In the genomic region with DNA sequence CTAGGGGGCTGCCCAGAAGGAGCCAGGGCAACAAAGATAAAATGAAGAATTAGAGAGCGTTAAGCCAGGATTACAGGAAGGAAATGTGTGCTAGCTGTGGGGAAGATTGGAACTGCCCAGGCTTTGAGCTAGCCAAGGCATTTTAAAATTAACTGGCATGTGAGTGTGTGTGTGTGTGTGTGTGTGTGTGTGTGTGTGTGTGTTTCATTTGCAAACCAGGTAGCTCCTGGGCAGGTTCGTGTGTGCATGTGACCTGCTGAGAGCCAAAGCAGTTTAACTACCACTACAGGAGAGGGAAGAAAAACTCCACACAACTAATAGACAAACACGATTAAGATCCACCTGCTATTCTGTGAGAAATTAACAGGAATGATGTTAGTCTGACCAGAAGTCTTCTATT, we compare ENCODE assay signal across 26 mouse cellular contexts. TPM values are rescaled to one million over a fixed set of nuclear protein-coding genes. Genes with fewer than 3 reads are reported as not detected.
DNase-seq lines count a peak whose midpoint lies in the region; ATAC-seq and TF ChIP-seq lines count a peak whose summit lies in the region.
"Had no signal": no experiment of that assay in that cellular context is flagged by ENCODE, and none has a peak within 500 bp of the region (broad histone marks: within the 10 kb centered on the region; RNA-seq: fewer than 3 reads in every experiment).

No protein-coding gene starts in this region.

- H3K9me3 ChIP-seq in kidney, embryonic 16.5 days (ENCODE audit: low read length) = no peaks in the 10 kb centered on the region
- H3K9me3 ChIP-seq in kidney, embryonic 15.5 days (replicated peaks) = no peaks in the 10 kb centered on the region
- H3K9me3 ChIP-seq: embryonic facial prominence, embryonic 10.5 days; embryonic facial prominence, embryonic 12.5 days; forebrain, embryonic 12.5 days; G1E had no signal

- ATAC-seq in kidney, embryonic 16.5 days (ENCODE audit: low FRiP score, low TSS enrichment) = no peak
- ATAC-seq in kidney, embryonic 15.5 days (replicated peaks; ENCODE audit: low FRiP score) = no peak
- ATAC-seq: activated CD4-positive, CD25-positive, alpha-beta regulatory T cell, adult 4 months; CD4-positive, CD25-positive, alpha-beta regulatory T cell, adult 4 months; forebrain, embryonic 14.5 days; Patski had no signal

- no peak overlapping the region for H3K4me3 ChIP-seq in kidney, adult 2 months (ENCODE audit: insufficient read depth, low read depth, low read length)
- no peak overlapping the region for H3K4me3 ChIP-seq in kidney, embryonic 16.5 days (ENCODE audit: low read length)
- H3K4me3 ChIP-seq in kidney, embryonic 15.5 days (replicated peaks) = no peak overlapping the region
- H3K4me3 ChIP-seq: embryonic facial prominence, embryonic 10.5 days; embryonic facial prominence, embryonic 12.5 days; forebrain, embryonic 12.5 days had no signal

- no peak overlapping the region for H3K4me2 ChIP-seq in kidney, embryonic 16.5 days (replicated peaks; ENCODE audit: low read depth, low read length)
- H3K4me2 ChIP-seq in kidney, embryonic 15.5 days = no peak overlapping the region
- H3K4me2 ChIP-seq: embryonic facial prominence, embryonic 12.5 days; forebrain, embryonic 12.5 days had no signal

- no peaks in the 10 kb centered on the region for H3K27me3 ChIP-seq in kidney, adult 2 months (replicated peaks; ENCODE audit: control insufficient read depth, insufficient read depth, low read length)
- H3K27me3 ChIP-seq in kidney, embryonic 16.5 days (ENCODE audit: insufficient read depth, low read length) = no peaks in the 10 kb centered on the region
- no peaks in the 10 kb centered on the region for H3K27me3 ChIP-seq in kidney, embryonic 15.5 days
- H3K27me3 ChIP-seq: CH12.LX; embryonic facial prominence, embryonic 12.5 days; forebrain, embryonic 12.5 days; Patski had no signal

- no peak for TF ChIP-seq CTCF in kidney, adult 2 months (conservative IDR thresholded peaks at IDR 0.05; ENCODE audit: insufficient read depth, insufficient read length, low read depth, low read length)

- H3K27ac ChIP-seq in kidney, adult 2 months (ENCODE audit: insufficient read depth, low read depth, low read length) = no peak overlapping the region
- H3K27ac ChIP-seq in kidney, embryonic 16.5 days (ENCODE audit: low read length) = no peak overlapping the region
- H3K27ac ChIP-seq in kidney, embryonic 15.5 days = no peak overlapping the region
- H3K27ac ChIP-seq: embryonic facial prominence, embryonic 10.5 days; embryonic facial prominence, embryonic 12.5 days; forebrain, embryonic 12.5 days had no signal

- DNase-seq in kidney, adult 11 months = peak; percentile 33
- no peak for DNase-seq in kidney, postnatal 14 days
- DNase-seq in kidney, adult 2 months = peak; percentile 54
- DNase-seq in kidney, adult 9 months = peak; percentile 48
- peak; percentile 38 for DNase-seq in lung, postnatal 36 days
- no peak for DNase-seq in lung, postnatal 10 days
- DNase-seq: adrenal gland, adult 8-10 months; adrenal gland, postnatal 14 days; adrenal gland, postnatal 36 days; B cell, adult 2 months; cerebellum, adult 11-12 months; cerebellum, adult 2 months; cerebellum, adult 9-10 months; cerebellum, postnatal 10 days; cerebellum, postnatal 25 days had no signal

- no peak for TF ChIP-seq POLR2A in kidney, adult 2 months (IDR thresholded peaks at IDR 0.05; ENCODE audit: low read depth, low read length)

- H3K4me1 ChIP-seq in kidney, adult 2 months (ENCODE audit: control insufficient read depth, insufficient read depth, low read length) = peaks cover 3% of the 10 kb centered on the region; the same call in 1 of the 2 replicates
- no peaks in the 10 kb centered on the region for H3K4me1 ChIP-seq in kidney, embryonic 16.5 days (ENCODE audit: insufficient read depth, low read length)
- no peaks in the 10 kb centered on the region for H3K4me1 ChIP-seq in kidney, embryonic 15.5 days
- H3K4me1 ChIP-seq: embryonic facial prominence, embryonic 10.5 days; embryonic facial prominence, embryonic 12.5 days; forebrain, embryonic 12.5 days had no signal

- no peak overlapping the region for H3K9ac ChIP-seq in kidney, embryonic 16.5 days (replicated peaks; ENCODE audit: low read length)
- H3K9ac ChIP-seq in kidney, embryonic 15.5 days = no peak overlapping the region
- H3K9ac ChIP-seq: embryonic facial prominence, embryonic 12.5 days; forebrain, embryonic 12.5 days had no signal

- 43% methylated on average over 3 of the region's 3 CpGs for WGBS in kidney, adult 2 months
- WGBS in kidney, embryonic 16.5 days = 76% methylated on average over 3 of the region's 3 CpGs
- WGBS in kidney, embryonic 15.5 days = 77% methylated on average over 3 of the region's 3 CpGs

- no peaks in the 10 kb centered on the region for H3K36me3 ChIP-seq in kidney, adult 2 months (ENCODE audit: control insufficient read depth, insufficient read depth, low read length)
- H3K36me3 ChIP-seq in kidney, embryonic 16.5 days (ENCODE audit: insufficient read depth, low read length) = peaks cover 17% of the 10 kb centered on the region; the same call in 1 of the 2 replicates
- H3K36me3 ChIP-seq in kidney, embryonic 15.5 days = peaks cover 34% of the 10 kb centered on the region

RNA-seq across cellular contexts. Expression of a gene that starts 26.0 kb away (rescaled TPM):
- polyA plus RNA-seq in kidney, adult 2 months (2012; rRNA removed) = 111 and 118 TPM in 2 replicates
- polyA plus RNA-seq in kidney, embryonic 16.5 days (2015; fragmentation: Nextera tagmentation; extraction: Ambion mirVana) = 125 and 132 TPM in 2 replicates
- polyA plus RNA-seq in kidney, embryonic 15.5 days (2015; fragmentation: Nextera tagmentation; extraction: Ambion mirVana) = 119 and 121 TPM in 2 replicates

RNA-seq across cellular contexts. Expression of a gene that starts 27.3 kb away (rescaled TPM):
- polyA plus RNA-seq in kidney, adult 2 months (2012; rRNA removed) = 50.7 and 56.6 TPM in 2 replicates
- 27.0 and 27.3 TPM in 2 replicates for polyA plus RNA-seq in kidney, embryonic 16.5 days (2015; fragmentation: Nextera tagmentation; extraction: Ambion mirVana)
- 23.8 and 28.3 TPM in 2 replicates for polyA plus RNA-seq in kidney, embryonic 15.5 days (2015; fragmentation: Nextera tagmentation; extraction: Ambion mirVana)

RNA-seq across cellular contexts. Expression of a gene that starts 32.0 kb away (rescaled TPM):
- 12.0 and 16.3 TPM in 2 replicates for polyA plus RNA-seq in kidney, adult 2 months (2012; rRNA removed)
- polyA plus RNA-seq in kidney, embryonic 16.5 days (2015; fragmentation: Nextera tagmentation; extraction: Ambion mirVana) = 34.0 and 37.9 TPM in 2 replicates
- 35.7 and 36.9 TPM in 2 replicates for polyA plus RNA-seq in kidney, embryonic 15.5 days (2015; fragmentation: Nextera tagmentation; extraction: Ambion mirVana)

RNA-seq across cellular contexts. Expression of a gene that starts 44.8 kb away (rescaled TPM):
- 74.5 and 76.5 TPM in 2 replicates for polyA plus RNA-seq in kidney, adult 2 months (2012; rRNA removed)
- polyA plus RNA-seq in kidney, embryonic 16.5 days (2015; fragmentation: Nextera tagmentation; extraction: Ambion mirVana) = 30.6 and 37.3 TPM in 2 replicates
- 24.2 and 26.5 TPM in 2 replicates for polyA plus RNA-seq in kidney, embryonic 15.5 days (2015; fragmentation: Nextera tagmentation; extraction: Ambion mirVana)
- polyA plus RNA-seq: G1E had no signal

Comparison
In these comparisons a context has a peak if more than half of its experiments do, and no peak if none do; other contexts are left out.
1. DNase-seq: peak in kidney, adult 11 months (single experiment), kidney, adult 2 months (single experiment), kidney, adult 9 months (single experiment) and lung, postnatal 36 days (single experiment); none in kidney, postnatal 14 days (single experiment) and lung, postnatal 10 days (single experiment).